Mouse (Mus musculus): ENCODE measurements around the gene Tspan10.

Gene Tspan10

DNA sequence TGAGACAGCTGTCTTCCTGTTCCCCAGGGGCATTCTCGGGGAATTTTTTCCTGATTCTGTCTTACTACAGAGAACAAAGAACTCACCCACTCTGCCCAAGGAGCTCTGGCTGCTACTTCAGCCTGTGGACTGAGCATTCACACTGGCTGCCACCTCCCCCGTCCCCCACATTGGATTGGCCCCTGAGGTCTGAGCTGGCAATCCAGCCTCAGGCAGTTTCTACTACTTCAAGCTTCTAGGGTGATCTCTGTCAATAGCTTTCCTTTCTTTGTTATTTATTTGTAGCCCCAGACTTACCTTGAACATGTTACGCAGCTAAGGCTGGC lies 50.4 kb downstream of the Tspan10 start:
- DNase-seq (ENCODE audit: low read depth, low spot score) = no peak

DNA sequence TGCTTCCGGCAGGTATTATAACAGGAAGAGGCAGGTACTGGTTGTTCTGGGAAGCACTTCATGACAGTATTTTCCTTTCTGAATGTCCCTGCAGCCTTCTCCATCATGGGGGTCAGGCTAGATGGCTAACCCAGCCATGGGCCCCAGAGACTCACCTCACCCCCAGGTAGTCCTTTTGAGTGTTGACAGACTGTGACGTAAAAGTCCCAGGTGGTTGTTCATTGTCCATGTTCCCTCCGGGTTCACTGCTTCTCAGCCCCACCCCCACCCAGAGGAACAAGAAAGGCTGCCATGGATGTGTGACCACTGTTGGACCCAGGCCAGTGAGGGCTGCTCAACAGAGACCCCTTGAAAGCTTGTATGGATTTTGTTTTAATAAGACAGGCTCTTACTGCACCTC lies 50.9 kb downstream of the Tspan10 start:
- DNase-seq (ENCODE audit: low read depth, low spot score) = no peak

DNA sequence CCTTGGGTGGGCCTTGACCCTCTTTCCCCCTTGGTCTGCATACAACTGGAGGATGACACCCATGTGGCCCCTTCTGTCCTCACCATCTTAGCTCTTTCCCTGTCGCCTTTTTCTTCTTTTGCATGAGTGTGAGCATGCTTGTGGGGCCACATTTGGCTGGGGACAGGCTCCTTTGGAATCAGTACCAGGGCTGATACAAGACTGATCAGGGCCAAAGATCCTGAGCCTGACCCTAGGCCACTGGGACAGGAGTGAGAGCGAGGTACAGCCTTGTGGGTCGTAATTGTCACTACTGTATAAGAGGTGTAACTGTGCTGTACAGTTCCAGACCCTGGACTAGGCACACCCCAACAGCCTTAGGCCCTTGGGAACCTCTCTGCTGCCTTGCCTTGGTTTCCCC lies 51.5 kb downstream of the Tspan10 start:
- DNase-seq (ENCODE audit: low read depth, low spot score) = no peak

Measured in A20 (cell line).